Mouse (Mus musculus): ENCODE results near the gene Sorcs3. TPM values are rescaled to one million over a fixed set of nuclear protein-coding genes. Genes with fewer than 3 reads are reported as not detected.

The Sorcs3 gene
- polyA plus RNA-seq, 1 experiment from 2014 or later, result 0.28 TPM

GRCm38 (mm10) chr19:48584938-48585560, 379.2 kb downstream of the Sorcs3 start:
- Histone ChIP-seq H3K27me3 (ENCODE audit: control insufficient read depth, insufficient read depth, low read length) (no peaks in the 10 kb centered on the region), H3K9ac (ENCODE audit: low read length) (no peak overlapping the region), H3K4me3 (ENCODE audit: low read depth, low read length) (no peak overlapping the region), H3K9me3 (ENCODE audit: control insufficient read depth, low read length) (no peaks in the 10 kb centered on the region), H3K4me2 (ENCODE audit: low read depth, severe bottlenecking) (no peak overlapping the region), H3K36me3 (ENCODE audit: control insufficient read depth, insufficient read depth, low read length) (no peaks in the 10 kb centered on the region), H3K27ac (replicated peaks; ENCODE audit: low read depth, low read length) (no peak overlapping the region), H3K4me1 (ENCODE audit: control insufficient read depth, insufficient read depth, low read length) (no peaks in the 10 kb centered on the region)
- DNase-seq (ENCODE audit: low spot score) (no peak), ATAC-seq (ENCODE audit: insufficient number of reproducible peaks, low FRiP score, low TSS enrichment, low read depth) (no peak)
- whole genome bisulfite sequencing, result 80% methylated on average over 8 of the region's 8 CpGs

GRCm38 (mm10) chr19:48616951-48617350, 411.1 kb downstream of the Sorcs3 start:
- no peak for DNase-seq (ENCODE audit: low spot score)
- Histone ChIP-seq H3K4me2 (ENCODE audit: low read depth, severe bottlenecking) (no peak overlapping the region), H3K27me3 (ENCODE audit: control insufficient read depth, insufficient read depth, low read length) (no peaks in the 10 kb centered on the region), H3K27ac (replicated peaks; ENCODE audit: low read depth, low read length) (no peak overlapping the region), H3K4me1 (ENCODE audit: control insufficient read depth, insufficient read depth, low read length) (no peaks in the 10 kb centered on the region), H3K4me3 (ENCODE audit: low read depth, low read length) (no peak overlapping the region), H3K9me3 (ENCODE audit: control insufficient read depth, low read length) (no peaks in the 10 kb centered on the region), H3K36me3 (ENCODE audit: control insufficient read depth, insufficient read depth, low read length) (no peaks in the 10 kb centered on the region), H3K9ac (ENCODE audit: low read length) (no peak overlapping the region)
- WGBS, result 56% methylated on average over 1 of the region's 1 CpGs
- ATAC-seq (ENCODE audit: insufficient number of reproducible peaks, low FRiP score, low TSS enrichment, low read depth), result no peak

DNA sequence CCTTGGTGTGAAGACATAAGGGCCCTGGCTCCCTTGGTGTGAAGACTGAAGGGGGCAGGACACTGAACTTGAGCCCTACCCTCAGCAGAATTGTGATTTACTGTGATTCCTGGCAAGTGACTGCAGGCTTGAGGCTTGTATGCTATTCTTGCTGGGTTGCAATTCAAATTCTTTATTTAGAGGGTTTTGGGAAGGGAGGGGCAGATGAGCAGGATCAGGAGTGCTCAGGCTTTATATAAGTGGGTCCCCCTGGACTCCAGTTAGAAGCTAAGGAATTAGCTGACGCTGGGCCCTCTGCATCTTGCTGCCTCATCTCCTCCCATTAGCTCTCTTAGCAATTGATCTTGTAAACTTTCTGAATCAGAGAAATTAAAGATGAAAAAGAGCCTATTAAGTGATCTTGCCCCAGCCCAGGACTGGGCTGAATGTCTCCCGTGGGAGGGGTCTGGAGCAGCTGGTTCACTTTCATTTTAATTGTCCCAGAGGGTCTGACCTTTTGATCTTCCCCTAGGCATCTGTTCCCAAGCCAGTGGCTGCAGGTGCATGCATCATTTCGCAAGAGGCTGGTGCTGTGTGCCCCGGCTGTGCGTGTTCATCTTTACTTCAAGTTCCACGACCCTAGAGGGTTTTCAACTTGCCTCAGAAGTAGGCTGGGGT, 425.0 kb downstream of the Sorcs3 start:
- no peak for DNase-seq (ENCODE audit: low spot score)
- no peaks in the 10 kb centered on the region for H3K36me3 ChIP-seq (ENCODE audit: control insufficient read depth, insufficient read depth, low read length)
- WGBS, result 33% methylated on average over 6 of the region's 6 CpGs
- H3K27me3 ChIP-seq (ENCODE audit: control insufficient read depth, insufficient read depth, low read length), result no peaks in the 10 kb centered on the region
- no peak overlapping the region for H3K27ac ChIP-seq (replicated peaks; ENCODE audit: low read depth, low read length)
- H3K9ac ChIP-seq (ENCODE audit: low read length), result no peak overlapping the region
- no peak for ATAC-seq (ENCODE audit: insufficient number of reproducible peaks, low FRiP score, low TSS enrichment, low read depth)
- H3K4me2 ChIP-seq (ENCODE audit: low read depth, severe bottlenecking), result no peak overlapping the region
- no peaks in the 10 kb centered on the region for H3K9me3 ChIP-seq (ENCODE audit: control insufficient read depth, low read length)
- no peaks in the 10 kb centered on the region for H3K4me1 ChIP-seq (ENCODE audit: control insufficient read depth, insufficient read depth, low read length)
- no peak overlapping the region for H3K4me3 ChIP-seq (ENCODE audit: low read depth, low read length)

GRCm38 (mm10) chr19:48642566-48642965, 436.7 kb downstream of the Sorcs3 start:
- ATAC-seq (ENCODE audit: insufficient number of reproducible peaks, low FRiP score, low TSS enrichment, low read depth) (no peak), DNase-seq (ENCODE audit: low spot score) (no peak)
- Histone ChIP-seq H3K27ac (replicated peaks; ENCODE audit: low read depth, low read length) (no peak overlapping the region), H3K27me3 (ENCODE audit: control insufficient read depth, insufficient read depth, low read length) (no peaks in the 10 kb centered on the region), H3K4me3 (ENCODE audit: low read depth, low read length) (no peak overlapping the region), H3K9ac (ENCODE audit: low read length) (no peak overlapping the region), H3K4me2 (ENCODE audit: low read depth, severe bottlenecking) (no peak overlapping the region), H3K36me3 (ENCODE audit: control insufficient read depth, insufficient read depth, low read length) (no peaks in the 10 kb centered on the region), H3K4me1 (ENCODE audit: control insufficient read depth, insufficient read depth, low read length) (no peaks in the 10 kb centered on the region), H3K9me3 (ENCODE audit: control insufficient read depth, low read length) (no peaks in the 10 kb centered on the region)
- WGBS, result 83% methylated on average over 4 of the region's 4 CpGs

- no peak overlapping the region for H3K4me3 ChIP-seq (ENCODE audit: low read depth, low read length)
- no peak overlapping the region for H3K4me2 ChIP-seq (ENCODE audit: low read depth, severe bottlenecking)
- no peak overlapping the region for H3K9ac ChIP-seq (ENCODE audit: low read length)
- no peak for ATAC-seq (ENCODE audit: insufficient number of reproducible peaks, low FRiP score, low TSS enrichment, low read depth)
- no peak overlapping the region for H3K27ac ChIP-seq (replicated peaks; ENCODE audit: low read depth, low read length)
- no peaks in the 10 kb centered on the region for H3K4me1 ChIP-seq (ENCODE audit: control insufficient read depth, insufficient read depth, low read length)
- no peaks in the 10 kb centered on the region for H3K36me3 ChIP-seq (ENCODE audit: control insufficient read depth, insufficient read depth, low read length)
- H3K27me3 ChIP-seq (ENCODE audit: control insufficient read depth, insufficient read depth, low read length), result no peaks in the 10 kb centered on the region
- H3K9me3 ChIP-seq (ENCODE audit: control insufficient read depth, low read length), result no peaks in the 10 kb centered on the region
- WGBS, result 79% methylated on average over 2 of the region's 2 CpGs
- DNase-seq (ENCODE audit: low spot score), result no peak
Measured at GRCm38 (mm10) chr19:48649941-48650340, 444.1 kb downstream of the Sorcs3 start.

DNA sequence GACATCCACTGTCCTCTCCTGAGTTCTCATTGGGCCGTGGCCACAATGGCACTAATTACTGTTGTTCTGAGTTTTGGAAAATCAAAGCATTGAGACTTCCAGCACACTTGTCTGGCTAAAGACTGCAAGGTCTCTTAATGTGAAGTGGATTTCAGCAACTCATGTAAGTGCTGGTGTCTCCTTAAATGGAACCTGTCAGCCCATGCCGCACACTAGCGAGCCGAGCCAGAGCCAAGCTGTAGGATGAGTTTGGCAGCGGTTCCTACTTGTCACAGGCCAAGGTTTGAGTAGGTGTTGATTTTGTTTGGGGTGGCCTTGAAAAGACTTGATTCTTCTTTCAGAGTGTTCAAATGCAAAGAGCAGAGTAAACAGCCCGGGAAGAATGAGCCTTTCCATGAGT, 445.8 kb downstream of the Sorcs3 start:
- H3K4me3 ChIP-seq (ENCODE audit: low read depth, low read length), result no peak overlapping the region
- ATAC-seq (ENCODE audit: insufficient number of reproducible peaks, low FRiP score, low TSS enrichment, low read depth) (no peak), DNase-seq (ENCODE audit: low spot score) (no peak)
- no peaks in the 10 kb centered on the region for H3K4me1 ChIP-seq (ENCODE audit: control insufficient read depth, insufficient read depth, low read length)
- no peaks in the 10 kb centered on the region for H3K27me3 ChIP-seq (ENCODE audit: control insufficient read depth, insufficient read depth, low read length)
- no peak overlapping the region for H3K4me2 ChIP-seq (ENCODE audit: low read depth, severe bottlenecking)
- H3K36me3 ChIP-seq (ENCODE audit: control insufficient read depth, insufficient read depth, low read length), result no peaks in the 10 kb centered on the region
- no peak overlapping the region for H3K9ac ChIP-seq (ENCODE audit: low read length)
- H3K9me3 ChIP-seq (ENCODE audit: control insufficient read depth, low read length), result no peaks in the 10 kb centered on the region
- no peak overlapping the region for H3K27ac ChIP-seq (replicated peaks; ENCODE audit: low read depth, low read length)
- WGBS, result 83% methylated on average over 6 of the region's 6 CpGs

DNA sequence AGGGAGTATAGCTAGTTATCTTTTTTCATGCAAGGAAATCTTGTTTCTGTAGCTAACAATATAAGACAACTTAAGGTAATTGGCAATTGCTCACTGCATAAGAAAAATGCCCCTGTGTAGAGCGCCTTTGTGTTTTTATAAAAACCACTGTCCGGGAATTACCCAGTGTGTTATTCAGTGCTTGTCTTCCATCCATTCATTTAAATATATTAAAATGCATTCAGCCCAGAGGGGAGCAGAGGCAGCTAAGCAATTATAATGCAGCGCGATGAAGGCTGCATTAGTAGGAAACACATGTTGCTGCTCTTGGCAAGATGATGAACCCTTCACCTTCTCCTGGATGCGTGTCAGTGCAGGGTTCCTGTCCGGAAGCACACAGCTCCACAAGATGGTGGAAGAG, 454.4 kb downstream of the Sorcs3 start:
- no peaks in the 10 kb centered on the region for H3K4me1 ChIP-seq (ENCODE audit: control insufficient read depth, insufficient read depth, low read length)
- H3K36me3 ChIP-seq (ENCODE audit: control insufficient read depth, insufficient read depth, low read length), result no peaks in the 10 kb centered on the region
- no peaks in the 10 kb centered on the region for H3K9me3 ChIP-seq (ENCODE audit: control insufficient read depth, low read length)
- no peak overlapping the region for H3K9ac ChIP-seq (ENCODE audit: low read length)
- H3K4me3 ChIP-seq (ENCODE audit: low read depth, low read length), result no peak overlapping the region
- H3K27me3 ChIP-seq (ENCODE audit: control insufficient read depth, insufficient read depth, low read length), result no peaks in the 10 kb centered on the region
- 90% methylated on average over 6 of the region's 6 CpGs for WGBS
- DNase-seq (ENCODE audit: low spot score) (no peak), ATAC-seq (ENCODE audit: insufficient number of reproducible peaks, low FRiP score, low TSS enrichment, low read depth) (no peak)
- no peak overlapping the region for H3K27ac ChIP-seq (replicated peaks; ENCODE audit: low read depth, low read length)
- H3K4me2 ChIP-seq (ENCODE audit: low read depth, severe bottlenecking), result no peak overlapping the region

DNA sequence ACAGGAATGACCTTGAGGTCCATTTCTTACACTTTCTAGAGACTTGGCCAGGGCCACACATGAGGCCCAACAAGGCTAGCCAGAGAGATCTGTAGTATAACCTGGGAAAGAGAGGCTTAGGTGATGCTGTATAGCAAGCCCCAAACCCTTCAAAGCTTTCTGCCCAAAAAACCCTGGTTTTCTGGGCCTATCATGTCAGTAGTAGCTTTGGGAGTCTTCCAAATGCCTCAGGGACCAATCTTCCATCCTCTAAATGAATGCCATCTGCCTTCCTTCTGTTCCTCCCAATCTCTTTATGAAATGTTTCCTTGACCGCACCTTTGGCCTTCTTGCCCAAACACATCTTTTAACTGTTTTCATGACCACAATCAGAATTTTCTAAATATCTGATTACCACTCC, 474.1 kb downstream of the Sorcs3 start:
- Histone ChIP-seq H3K9ac (ENCODE audit: low read length) (no peak overlapping the region), H3K27ac (replicated peaks; ENCODE audit: low read depth, low read length) (no peak overlapping the region), H3K4me2 (ENCODE audit: low read depth, severe bottlenecking) (no peak overlapping the region), H3K27me3 (ENCODE audit: control insufficient read depth, insufficient read depth, low read length) (no peaks in the 10 kb centered on the region), H3K36me3 (ENCODE audit: control insufficient read depth, insufficient read depth, low read length) (no peaks in the 10 kb centered on the region), H3K9me3 (ENCODE audit: control insufficient read depth, low read length) (no peaks in the 10 kb centered on the region), H3K4me1 (ENCODE audit: control insufficient read depth, insufficient read depth, low read length) (no peaks in the 10 kb centered on the region), H3K4me3 (ENCODE audit: low read depth, low read length) (no peak overlapping the region)
- no peak for ATAC-seq (ENCODE audit: insufficient number of reproducible peaks, low FRiP score, low TSS enrichment, low read depth)
- 92% methylated on average over 1 of the region's 1 CpGs for WGBS
- no peak for DNase-seq (ENCODE audit: low spot score)

DNA sequence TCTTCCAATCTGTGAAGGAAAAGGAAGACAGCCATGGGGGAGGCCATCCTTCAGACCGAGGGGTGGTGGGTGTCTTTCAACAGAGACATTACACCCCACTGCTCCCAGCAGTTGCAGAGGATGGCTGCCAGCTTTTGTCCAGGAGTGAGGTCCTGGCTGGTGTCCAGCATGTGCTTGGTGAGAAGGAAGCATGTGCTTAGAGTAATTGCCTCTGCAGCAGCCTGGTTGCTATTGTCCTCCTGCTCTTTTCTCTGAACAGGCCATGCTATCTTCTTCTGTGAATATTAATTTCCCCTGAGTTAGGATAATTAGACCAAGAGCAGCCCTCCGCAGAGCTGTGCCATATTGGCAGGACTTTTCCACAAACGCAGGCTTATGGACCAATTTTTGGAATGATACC, 476.7 kb downstream of the Sorcs3 start:
- Histone ChIP-seq H3K4me1 (ENCODE audit: control insufficient read depth, insufficient read depth, low read length) (no peaks in the 10 kb centered on the region), H3K27ac (replicated peaks; ENCODE audit: low read depth, low read length) (no peak overlapping the region), H3K9ac (ENCODE audit: low read length) (no peak overlapping the region), H3K4me3 (ENCODE audit: low read depth, low read length) (no peak overlapping the region), H3K9me3 (ENCODE audit: control insufficient read depth, low read length) (no peaks in the 10 kb centered on the region), H3K36me3 (ENCODE audit: control insufficient read depth, insufficient read depth, low read length) (no peaks in the 10 kb centered on the region), H3K4me2 (ENCODE audit: low read depth, severe bottlenecking) (no peak overlapping the region), H3K27me3 (ENCODE audit: control insufficient read depth, insufficient read depth, low read length) (no peaks in the 10 kb centered on the region)
- ATAC-seq (ENCODE audit: insufficient number of reproducible peaks, low FRiP score, low TSS enrichment, low read depth), result no peak
- DNase-seq (ENCODE audit: low spot score), result no peak
- 87% methylated on average over 3 of the region's 3 CpGs for WGBS

Data from limb, embryonic 11.5 days (tissue).